Mouse (Mus musculus) heart, embryonic 12.5 days (tissue): ENCODE measurements around the gene Kazn. TPM values are rescaled to one million over a fixed set of nuclear protein-coding genes. Genes with fewer than 3 reads are reported as not detected.

Experiments
- ATAC-seq: fragments of 200-750 bp; cut with Nextera tagmentation; 2 replicates; pipeline ENCODE4 v1.8.0; 2017; ENCODE audit warnings: moderate TSS enrichment, moderate library complexity; ENCODE audit not compliant: insufficient number of reproducible peaks, low FRiP score
- H3K27ac ChIP-seq: fragments of 300-500 bp; sonication (generic); 2 replicates; pipeline ENCODE4 v1.5.1; 2016; ENCODE audit warnings: mild to moderate bottlenecking, moderate library complexity; ENCODE audit not compliant: poor library complexity, severe bottlenecking
- H3K27me3 ChIP-seq: fragments of 300-500 bp; sonication (generic); replicated peaks from 2 replicates; pipeline ENCODE4 v1.6.1; 2016; ENCODE audit warnings: mild to moderate bottlenecking, moderate library complexity
- H3K36me3 ChIP-seq: fragments of 300-500 bp; sonication (generic); 2 replicates; pipeline ENCODE4 v1.6.1; 2016; ENCODE audit warnings: mild to moderate bottlenecking, moderate library complexity
- H3K4me1 ChIP-seq: fragments of 300-500 bp; sonication (generic); replicated peaks from 2 replicates; pipeline ENCODE4 v1.6.1; 2016; ENCODE audit warnings: mild to moderate bottlenecking
- H3K4me2 ChIP-seq: fragments of 300-500 bp; sonication (generic); 2 replicates; pipeline ENCODE4 v1.6.1; 2016; ENCODE audit warnings: mild to moderate bottlenecking, moderate library complexity
- H3K4me3 ChIP-seq: fragments of 300-500 bp; sonication (generic); 2 replicates; pipeline ENCODE4 v1.5.1; 2016; ENCODE audit warnings: mild to moderate bottlenecking
- H3K9ac ChIP-seq: fragments of 300-500 bp; sonication (generic); 2 replicates; pipeline ENCODE4 v1.6.1; 2016; ENCODE audit warnings: mild to moderate bottlenecking, moderate library complexity
- H3K9me3 ChIP-seq: fragments of 300-500 bp; sonication (generic); replicated peaks from 2 replicates; pipeline ENCODE4 v1.6.1; 2016; ENCODE audit warnings: mild to moderate bottlenecking, moderate library complexity
- WGBS: fragments of 180-500 bp; shearing (Covaris S2); methylation state at CpG from one replicate; pipeline ENCODE4 v1.1.7; 2016; 5-methylcytosine and 5-hydroxymethylcytosine counted together
- polyA plus RNA-seq: library from polyadenylated mRNA; unstranded; fragments of >200 nt; fragmentation: Nextera tagmentation; extraction: Ambion mirVana; gene quantifications from 2 replicates; pipeline ENCODE4 v1.2.1, GENCODE M21; 2016

Gene Kazn
- polyA plus RNA-seq, 1 experiment from 2014 or later, result 8.6 TPM

GRCm38 (mm10) chr4:142264335-142264734 is 25.1 kb upstream of the Kazn start:
- Histone ChIP-seq H3K36me3 (no peaks in the 10 kb centered on the region), H3K4me3 (no peak overlapping the region), H3K27ac (no peak overlapping the region), H3K4me1 (no peaks in the 10 kb centered on the region), H3K4me2 (no peak overlapping the region), H3K9me3 (peaks cover 14% of the 10 kb centered on the region; the same call in 1 of the 2 replicates), H3K27me3 (no peaks in the 10 kb centered on the region; the same call in 1 of the 2 replicates), H3K9ac (no peak overlapping the region)
- 87% methylated on average over 7 of the region's 7 CpGs for WGBS
- ATAC-seq, result no peak

DNA sequence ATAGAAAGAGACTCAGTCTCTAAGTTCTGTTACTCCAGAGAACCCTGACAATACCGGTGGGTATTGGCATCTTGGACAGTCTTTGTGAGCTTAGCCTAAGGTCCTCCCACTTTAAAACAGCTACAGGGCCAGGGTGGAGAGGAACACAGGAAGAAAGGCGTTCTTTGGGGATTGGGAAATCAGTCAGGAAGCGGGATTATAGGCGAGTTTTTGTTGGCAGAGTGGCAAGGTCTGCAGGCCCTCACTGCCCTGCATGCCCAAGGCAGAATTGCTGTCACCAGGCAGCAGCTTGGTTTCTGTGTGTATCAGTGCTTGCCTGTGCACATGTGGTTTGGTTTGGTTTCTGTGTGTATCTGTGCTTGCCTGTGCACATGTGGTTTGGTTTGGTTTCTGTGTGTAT is 22.5 kb upstream of the Kazn start:
- H3K4me3 ChIP-seq, result no peak overlapping the region
- no peak overlapping the region for H3K27ac ChIP-seq
- WGBS, result 59% methylated on average over 4 of the region's 4 CpGs
- H3K9me3 ChIP-seq, result peaks cover 8% of the 10 kb centered on the region; the same call in 1 of the 2 replicates
- H3K27me3 ChIP-seq, result no peaks in the 10 kb centered on the region; the same call in 1 of the 2 replicates
- H3K4me2 ChIP-seq, result no peak overlapping the region
- ATAC-seq, result no peak
- H3K9ac ChIP-seq, result no peak overlapping the region
- no peaks in the 10 kb centered on the region for H3K36me3 ChIP-seq
- no peaks in the 10 kb centered on the region for H3K4me1 ChIP-seq

DNA sequence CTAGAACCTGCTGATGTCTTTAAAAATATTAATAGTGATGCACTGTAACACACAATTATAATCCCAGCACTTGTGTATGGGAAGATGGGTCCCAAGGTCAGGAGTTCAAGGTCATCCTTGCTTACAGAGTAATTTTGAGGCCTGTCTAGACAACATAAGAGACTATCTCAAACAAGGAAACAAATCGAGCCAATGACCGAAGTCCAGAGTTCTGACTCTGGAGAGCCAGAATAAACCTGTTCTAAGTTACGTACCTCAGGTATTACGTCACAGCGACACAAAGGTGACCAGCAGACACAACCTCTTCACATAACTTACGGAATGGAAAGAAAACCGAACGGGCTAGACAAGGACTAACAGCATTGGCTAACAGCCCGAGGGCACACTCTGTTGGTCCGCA is 19.5 kb upstream of the Kazn start:
- 0 out of 2 replicates have a peak, but pooled peaks cover 4% of the 10 kb centered on the region for H3K9me3 ChIP-seq
- H3K4me2 ChIP-seq, result no peak overlapping the region
- H3K4me3 ChIP-seq, result no peak overlapping the region
- no peak overlapping the region for H3K9ac ChIP-seq
- no peaks in the 10 kb centered on the region; the same call in 1 of the 2 replicates for H3K27me3 ChIP-seq
- WGBS, result 87% methylated on average over 10 of the region's 10 CpGs
- no peak overlapping the region for H3K27ac ChIP-seq
- H3K36me3 ChIP-seq, result no peaks in the 10 kb centered on the region
- H3K4me1 ChIP-seq, result no peaks in the 10 kb centered on the region
- ATAC-seq, result no peak

- Histone ChIP-seq H3K9me3 (0 out of 2 replicates have a peak, but pooled peaks cover 4% of the 10 kb centered on the region), H3K4me3 (no peak overlapping the region), H3K9ac (no peak overlapping the region), H3K36me3 (no peaks in the 10 kb centered on the region), H3K27ac (no peak overlapping the region), H3K27me3 (no peaks in the 10 kb centered on the region), H3K4me1 (peaks cover 9% of the 10 kb centered on the region; the same call in 1 of the 2 replicates), H3K4me2 (no peak overlapping the region)
- WGBS, result 64% methylated on average over 6 of the region's 6 CpGs
- ATAC-seq, result no peak
Measured at GRCm38 (mm10) chr4:142254088-142254487, 14.9 kb upstream of the Kazn start.

DNA sequence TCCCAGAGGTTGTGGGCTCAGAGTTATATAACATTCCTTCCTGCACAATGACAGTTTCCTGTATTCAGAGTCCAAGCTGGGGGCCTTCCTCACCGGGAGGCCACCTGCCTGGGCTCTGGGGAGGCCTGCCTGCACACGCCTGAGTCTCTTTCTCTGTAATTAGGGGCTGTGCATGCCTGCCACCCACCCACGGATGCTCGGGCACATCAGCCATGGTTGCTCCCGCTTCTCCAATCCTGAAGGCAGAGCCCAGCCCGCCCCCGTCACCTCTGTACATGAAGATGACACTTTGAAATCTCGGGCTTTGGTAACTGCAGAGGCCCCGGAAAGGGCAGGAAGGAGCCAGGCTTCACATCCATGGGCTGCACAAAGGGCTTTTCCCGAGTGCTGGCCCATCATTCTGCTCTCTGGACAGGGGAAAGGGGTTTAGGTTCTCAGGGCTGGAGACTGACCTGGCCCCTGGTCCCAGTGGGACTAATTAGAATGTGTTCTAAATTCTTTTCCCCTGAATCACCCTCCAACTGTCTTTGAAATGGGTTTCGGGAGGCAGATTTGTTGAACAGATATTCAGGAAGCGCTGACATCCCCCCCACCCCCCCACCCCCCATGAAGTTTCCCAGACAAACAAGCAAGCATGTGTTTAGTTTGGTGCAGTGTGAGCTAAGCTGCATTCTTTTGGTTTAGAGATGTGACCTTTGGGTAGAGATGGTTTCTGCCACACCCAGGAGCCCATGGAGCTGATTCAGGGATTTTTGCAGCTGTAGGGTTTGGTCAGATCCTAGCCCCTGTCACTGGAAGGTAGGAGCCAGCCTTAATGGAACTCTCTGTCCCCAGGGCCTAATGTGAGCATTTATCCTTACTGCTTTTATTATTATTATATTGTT is 12.5 kb upstream of the Kazn start:
- no peaks in the 10 kb centered on the region for H3K27me3 ChIP-seq

GRCm38 (mm10) chr4:142250054-142250453 is 10.9 kb upstream of the Kazn start:
- H3K9ac ChIP-seq, result no peak overlapping the region
- H3K4me1 ChIP-seq, result peaks cover 9% of the 10 kb centered on the region; the same call in 1 of the 2 replicates
- no peaks in the 10 kb centered on the region for H3K36me3 ChIP-seq
- no peak overlapping the region for H3K4me3 ChIP-seq
- ATAC-seq, result no peak
- H3K9me3 ChIP-seq, result 0 out of 2 replicates have a peak, but pooled peaks cover 4% of the 10 kb centered on the region
- no peaks in the 10 kb centered on the region for H3K27me3 ChIP-seq
- H3K27ac ChIP-seq, result no peak overlapping the region
- no peak overlapping the region for H3K4me2 ChIP-seq
- 89% methylated on average over 8 of the region's 8 CpGs for WGBS

More for the DNA sequence above, 12.5 kb upstream of the Kazn start:
- Histone ChIP-seq H3K27ac (no peak overlapping the region), H3K9me3 (0 out of 2 replicates have a peak, but pooled peaks cover 4% of the 10 kb centered on the region), H3K4me1 (peaks cover 9% of the 10 kb centered on the region; the same call in 1 of the 2 replicates), H3K9ac (no peak overlapping the region), H3K36me3 (no peaks in the 10 kb centered on the region), H3K4me2 (no peak overlapping the region), H3K4me3 (no peak overlapping the region)
- 47% methylated on average over 12 of the region's 12 CpGs for WGBS
- no peak for ATAC-seq

DNA sequence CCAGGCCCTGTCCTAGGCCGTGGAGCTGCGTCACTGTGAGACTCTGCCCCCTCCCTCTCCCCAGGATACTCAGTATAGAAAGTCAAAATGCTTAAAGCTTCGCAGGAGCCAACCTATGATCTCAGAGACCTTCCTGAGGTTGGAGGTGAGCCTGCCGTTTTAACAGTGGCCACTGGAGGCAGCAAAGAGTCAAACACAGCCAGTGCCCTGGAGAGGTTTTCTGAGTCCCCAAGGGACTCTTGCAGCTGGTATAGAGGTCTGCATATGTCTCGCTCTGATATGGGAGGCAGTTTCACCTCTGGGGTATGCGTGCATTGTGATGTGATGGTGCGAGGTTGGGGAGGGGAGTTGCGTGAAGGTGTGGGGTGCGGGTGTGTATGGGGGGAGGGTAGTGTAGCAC is 10.2 kb upstream of the Kazn start:
- Histone ChIP-seq H3K27ac (no peak overlapping the region), H3K4me1 (peaks cover 9% of the 10 kb centered on the region; the same call in 1 of the 2 replicates), H3K9ac (no peak overlapping the region), H3K9me3 (0 out of 2 replicates have a peak, but pooled peaks cover 4% of the 10 kb centered on the region), H3K4me2 (no peak overlapping the region), H3K4me3 (no peak overlapping the region), H3K27me3 (no peaks in the 10 kb centered on the region), H3K36me3 (no peaks in the 10 kb centered on the region)
- WGBS, result 19% methylated on average over 9 of the region's 9 CpGs
- ATAC-seq, result no peak

DNA sequence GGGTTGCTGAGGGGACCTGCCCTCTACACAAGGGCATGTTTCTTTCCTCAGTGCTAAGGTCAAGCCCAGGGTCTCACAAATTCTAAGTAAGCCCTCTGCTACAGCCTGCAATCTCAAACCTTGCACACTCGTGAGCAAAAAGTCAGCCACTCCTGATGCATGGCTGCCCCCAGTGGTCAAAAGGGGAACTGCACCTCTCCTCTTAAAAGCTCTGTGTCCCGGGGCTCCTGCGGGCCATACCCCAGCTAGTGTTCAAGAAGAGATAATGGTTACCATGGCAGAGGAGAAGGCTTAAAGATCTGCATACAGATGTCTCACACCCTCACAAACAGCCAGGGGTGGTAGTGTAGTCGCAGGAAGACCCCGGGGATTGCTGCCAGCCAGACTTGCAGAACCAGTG is 9.2 kb upstream of the Kazn start:
- Histone ChIP-seq H3K36me3 (no peaks in the 10 kb centered on the region), H3K27ac (no peak overlapping the region), H3K9me3 (no peaks in the 10 kb centered on the region), H3K9ac (no peak overlapping the region), H3K27me3 (no peaks in the 10 kb centered on the region), H3K4me3 (no peak overlapping the region), H3K4me1 (peaks cover 9% of the 10 kb centered on the region; the same call in 1 of the 2 replicates), H3K4me2 (no peak overlapping the region)
- ATAC-seq, result peak; percentile 15
- 5% methylated on average over 5 of the region's 5 CpGs for WGBS

- H3K4me3 ChIP-seq, result no peak overlapping the region
- no peaks in the 10 kb centered on the region for H3K36me3 ChIP-seq
- 22% methylated on average over 5 of the region's 5 CpGs for WGBS
- no peak for ATAC-seq
- no peaks in the 10 kb centered on the region for H3K27me3 ChIP-seq
- H3K9me3 ChIP-seq, result no peaks in the 10 kb centered on the region
- H3K9ac ChIP-seq, result 0 out of 2 replicates have a peak overlapping the region, but pooled peaks have one; percentile 24
- H3K4me1 ChIP-seq, result peaks cover 9% of the 10 kb centered on the region; the same call in 1 of the 2 replicates
- H3K27ac ChIP-seq, result no peak overlapping the region
- H3K4me2 ChIP-seq, result no peak overlapping the region
Measured at GRCm38 (mm10) chr4:142246698-142247097, 7.5 kb upstream of the Kazn start.

GRCm38 (mm10) chr4:142244641-142245040 is 5.4 kb upstream of the Kazn start:
- no peak overlapping the region for H3K4me2 ChIP-seq
- H3K27ac ChIP-seq, result no peak overlapping the region
- H3K9ac ChIP-seq, result no peak overlapping the region
- H3K9me3 ChIP-seq, result no peaks in the 10 kb centered on the region
- no peaks in the 10 kb centered on the region for H3K27me3 ChIP-seq
- H3K36me3 ChIP-seq, result no peaks in the 10 kb centered on the region
- ATAC-seq, result no peak
- H3K4me3 ChIP-seq, result no peak overlapping the region
- 72% methylated on average over 5 of the region's 5 CpGs for WGBS
- H3K4me1 ChIP-seq, result no peaks in the 10 kb centered on the region

DNA sequence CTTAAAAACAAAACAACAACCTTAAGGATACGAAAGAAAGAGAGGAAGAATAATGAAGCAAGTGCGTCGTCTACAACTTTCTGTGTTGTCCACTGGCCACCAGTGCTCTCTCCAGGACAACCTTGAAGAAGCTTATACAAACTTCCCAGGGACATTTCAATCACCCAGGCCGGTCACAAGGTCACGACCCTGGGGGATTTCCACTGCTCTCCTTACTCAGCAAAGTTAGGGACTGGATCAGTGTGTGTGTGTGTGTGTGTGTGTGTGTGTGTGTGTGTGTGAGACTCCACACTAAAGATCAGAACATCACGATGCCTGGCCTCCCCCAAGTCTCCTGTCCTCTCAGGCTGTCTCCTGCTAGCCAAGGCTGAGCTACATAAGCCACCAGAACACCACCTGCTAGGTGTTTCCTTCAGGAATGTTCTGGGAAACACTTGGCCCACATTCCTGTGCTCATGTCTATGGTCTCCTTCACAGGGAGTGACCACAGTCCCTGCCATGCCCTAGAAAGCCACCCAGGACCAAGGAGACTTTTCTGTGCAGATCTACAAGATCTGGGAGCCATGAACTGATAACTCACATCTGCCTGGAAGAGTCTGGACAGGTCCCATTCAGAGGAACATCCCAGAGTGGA is 3.7 kb upstream of the Kazn start:
- H3K4me3 ChIP-seq, result no peak overlapping the region
- H3K4me1 ChIP-seq, result peaks cover 7% of the 10 kb centered on the region
- H3K9ac ChIP-seq, result no peak overlapping the region
- no peak overlapping the region for H3K27ac ChIP-seq
- no peaks in the 10 kb centered on the region for H3K27me3 ChIP-seq
- 76% methylated on average over 6 of the region's 6 CpGs for WGBS
- no peaks in the 10 kb centered on the region for H3K9me3 ChIP-seq
- no peaks in the 10 kb centered on the region for H3K36me3 ChIP-seq
- no peak overlapping the region for H3K4me2 ChIP-seq
- ATAC-seq, result no peak
